Mouse (Mus musculus) myocyte (in vitro differentiated cells): ENCODE measurements at regions not wholly inside any gene's neighbourhood (a gene's known extent, or its start where the extent isn't known, plus 50 kb on each side); places are given as distances from the start of the nearest gene placed in this dataset.

Experiments used
- H3K27me3 ChIP-seq: one replicate; pipeline ENCODE4 v1.6.1; 2011; ENCODE audit not compliant: control insufficient read depth, insufficient read depth, insufficient read length
- H3K36me3 ChIP-seq: one replicate; pipeline ENCODE4 v1.6.1; 2011; ENCODE audit not compliant: control insufficient read depth, insufficient read depth
- H3K4me2 ChIP-seq: one replicate; pipeline ENCODE4 v1.6.1; 2011; ENCODE audit warnings: low read depth, control low read depth
- H3K4me3 ChIP-seq: one replicate; pipeline ENCODE4 v1.5.1; 2011; ENCODE audit warnings: mild to moderate bottlenecking, control low read depth, moderate library complexity
- H3K79me2 ChIP-seq: one replicate; pipeline ENCODE4 v1.6.1; 2011; ENCODE audit not compliant: control insufficient read depth, insufficient read depth
- H3ac ChIP-seq: one replicate; pipeline ENCODE4 v1.6.1; 2011; ENCODE audit not compliant: control insufficient read depth, insufficient read length
- CEBPB ChIP-seq: IDR thresholded peaks from 2 replicates; pipeline ENCODE4 v1.6.1; 2011; ENCODE audit warnings: mild to moderate bottlenecking, moderate library complexity; ENCODE audit not compliant: poor library complexity, insufficient read depth, severe bottlenecking
- E2F4 ChIP-seq: IDR thresholded peaks from one replicate; pipeline ENCODE4 v1.6.1; 2011; ENCODE audit warnings: mild to moderate bottlenecking, control low read depth, moderate library complexity; ENCODE audit not compliant: insufficient read depth
- MAX ChIP-seq: IDR thresholded peaks from one replicate; pipeline ENCODE4 v1.6.1; 2011; ENCODE audit warnings: low read depth, mild to moderate bottlenecking, control low read depth
- MYOD1 ChIP-seq, 3 experiments: IDR thresholded peaks; one replicate each; pipeline ENCODE4 v1.6.1; 2011; ENCODE audit warnings: control low read depth in 2 of 3, low read depth in 2 of 3, mild to moderate bottlenecking in 2 of 3, moderate library complexity in 1 of 3; ENCODE audit not compliant: insufficient read length in 2 of 3, control insufficient read depth in 1 of 3
- MYOG ChIP-seq, 3 experiments: IDR thresholded peaks; one replicate each; pipeline ENCODE4 v1.6.1; 2011; ENCODE audit warnings: control low read depth in 2 of 3, low read depth in 2 of 3, mild to moderate bottlenecking in 2 of 3; ENCODE audit not compliant: insufficient read length in 2 of 3, control insufficient read depth in 1 of 3, insufficient read depth in 1 of 3
- POLR2A ChIP-seq: IDR thresholded peaks from one replicate; pipeline ENCODE4 v1.6.1; 2011; ENCODE audit warnings: low read depth, mild to moderate bottlenecking, control low read depth, moderate library complexity; ENCODE audit not compliant: insufficient read length
- POLR2AphosphoS2 ChIP-seq: IDR thresholded peaks from one replicate; pipeline ENCODE4 v1.6.1; 2011; ENCODE audit warnings: low read depth, control low read depth; ENCODE audit not compliant: insufficient read length
- REST ChIP-seq: IDR thresholded peaks from one replicate; pipeline ENCODE4 v1.6.1; 2011; ENCODE audit warnings: mild to moderate bottlenecking, control low read depth, moderate library complexity; ENCODE audit not compliant: insufficient read depth, insufficient read length
- SRF ChIP-seq: IDR thresholded peaks from one replicate; pipeline ENCODE4 v1.6.1; 2011; ENCODE audit warnings: low read depth; ENCODE audit not compliant: control insufficient read depth, insufficient read length
- TCF12 ChIP-seq: IDR thresholded peaks from one replicate; pipeline ENCODE4 v1.6.1; 2011; ENCODE audit warnings: mild to moderate bottlenecking, control low read depth; ENCODE audit not compliant: poor library complexity, insufficient read depth, severe bottlenecking
- TCF3 ChIP-seq: IDR thresholded peaks from one replicate; pipeline ENCODE4 v1.6.1; 2011; ENCODE audit warnings: low read depth, control low read depth; ENCODE audit not compliant: insufficient read length
- USF1 ChIP-seq: IDR thresholded peaks from one replicate; pipeline ENCODE4 v1.6.1; 2011; ENCODE audit warnings: low read depth, mild to moderate bottlenecking, control low read depth, moderate library complexity

- TF ChIP-seq MAX (no peak), E2F4 (no peak), POLR2A (no peak), USF1 (no peak), CEBPB (no peak), POLR2AphosphoS2 (no peak), TCF12 (no peak), REST (no peak), SRF (no peak), MYOG (IDR thresholded peaks at IDR 0.05; ENCODE audit: control insufficient read depth in 1 of 3, insufficient read depth in 1 of 3, insufficient read length in 2 of 3, low read depth in 2 of 3) (no peak), MYOD1 (IDR thresholded peaks at IDR 0.05; ENCODE audit: control insufficient read depth in 1 of 3, insufficient read length in 2 of 3, low read depth in 2 of 3) (no peak), TCF3 (no peak)
- no peaks in the 10 kb centered on the region for H3K27me3 ChIP-seq
- no peak overlapping the region for H3K4me2 ChIP-seq
- no peaks in the 10 kb centered on the region for H3K79me2 ChIP-seq
- H3K4me3 ChIP-seq: no peak overlapping the region
- no peaks in the 10 kb centered on the region for H3K36me3 ChIP-seq
- no peak overlapping the region for H3ac ChIP-seq
Observed at GRCm38 (mm10) chr15:5762216-5762615, 518.2 kb upstream of the Ptger4 start.

DNA sequence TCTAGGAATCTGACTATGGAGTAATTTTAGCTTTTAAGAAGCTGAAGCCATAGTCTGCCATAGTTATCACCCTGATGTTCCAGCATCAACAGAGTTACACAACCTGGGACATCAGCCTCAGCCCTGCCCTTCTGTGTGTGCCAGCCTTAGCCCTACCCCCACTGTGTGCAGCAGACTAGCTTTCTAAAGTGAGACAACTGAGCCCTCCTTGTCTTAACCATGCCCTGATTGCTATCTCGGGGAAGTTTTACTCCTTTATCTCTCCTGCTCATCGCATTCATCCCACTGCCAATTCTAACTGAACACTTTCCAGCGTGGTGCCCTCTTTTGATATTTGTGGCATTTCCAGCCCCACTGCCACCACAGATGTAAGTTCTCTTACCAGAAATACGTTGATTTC is 522.5 kb upstream of the Dab2 start:
- Histone ChIP-seq H3K27me3 (no peaks in the 10 kb centered on the region), H3K4me2 (no peak overlapping the region), H3K36me3 (no peaks in the 10 kb centered on the region), H3ac (no peak overlapping the region), H3K79me2 (no peaks in the 10 kb centered on the region), H3K4me3 (no peak overlapping the region)
- TF ChIP-seq TCF3: no peak
- TF ChIP-seq POLR2AphosphoS2: no peak
- no peak for TF ChIP-seq E2F4
- TF ChIP-seq CEBPB: no peak
- TF ChIP-seq MYOG (IDR thresholded peaks at IDR 0.05; ENCODE audit: control insufficient read depth in 1 of 3, insufficient read depth in 1 of 3, insufficient read length in 2 of 3, low read depth in 2 of 3): no peak
- TF ChIP-seq MAX: no peak
- no peak for TF ChIP-seq USF1
- no peak for TF ChIP-seq MYOD1 (IDR thresholded peaks at IDR 0.05; ENCODE audit: control insufficient read depth in 1 of 3, insufficient read length in 2 of 3, low read depth in 2 of 3)
- TF ChIP-seq TCF12: no peak
- no peak for TF ChIP-seq REST
- no peak for TF ChIP-seq POLR2A
- no peak for TF ChIP-seq SRF

DNA sequence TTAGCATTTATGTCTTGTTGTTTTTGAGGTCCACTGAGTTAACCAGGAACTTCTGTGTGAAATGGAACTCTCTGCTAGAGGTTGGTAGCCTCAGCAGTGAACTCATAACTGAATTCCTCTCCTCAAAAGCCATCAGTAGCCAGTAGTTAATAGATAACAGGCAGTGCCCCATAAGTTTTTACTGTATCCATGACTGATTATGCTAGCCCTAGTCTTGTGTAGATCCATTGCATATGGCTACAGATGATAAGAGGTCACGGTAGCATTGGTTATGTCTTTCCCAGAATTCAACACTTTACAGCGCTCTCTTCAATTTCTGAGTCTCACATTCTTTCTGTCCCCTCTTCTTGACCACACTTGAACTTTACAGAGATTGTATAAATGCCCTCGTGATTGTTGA is 499.7 kb upstream of the Dab2 start:
- H3ac ChIP-seq: no peak overlapping the region
- H3K4me2 ChIP-seq: no peak overlapping the region
- no peaks in the 10 kb centered on the region for H3K27me3 ChIP-seq
- TF ChIP-seq CEBPB: no peak
- TF ChIP-seq TCF3: no peak
- TF ChIP-seq MAX: no peak
- TF ChIP-seq SRF: no peak
- no peak for TF ChIP-seq POLR2A
- TF ChIP-seq TCF12: no peak
- no peak for TF ChIP-seq MYOG (IDR thresholded peaks at IDR 0.05; ENCODE audit: control insufficient read depth in 1 of 3, insufficient read depth in 1 of 3, insufficient read length in 2 of 3, low read depth in 2 of 3)
- TF ChIP-seq POLR2AphosphoS2: no peak
- TF ChIP-seq MYOD1 (IDR thresholded peaks at IDR 0.05; ENCODE audit: control insufficient read depth in 1 of 3, insufficient read length in 2 of 3, low read depth in 2 of 3): no peak
- TF ChIP-seq USF1: no peak
- TF ChIP-seq E2F4: no peak
- no peak for TF ChIP-seq REST
- H3K79me2 ChIP-seq: no peaks in the 10 kb centered on the region
- H3K4me3 ChIP-seq: no peak overlapping the region
- H3K36me3 ChIP-seq: no peaks in the 10 kb centered on the region

- Histone ChIP-seq H3K4me2 (no peak overlapping the region), H3ac (no peak overlapping the region), H3K4me3 (no peak overlapping the region), H3K27me3 (no peaks in the 10 kb centered on the region), H3K79me2 (no peaks in the 10 kb centered on the region), H3K36me3 (no peaks in the 10 kb centered on the region)
- TF ChIP-seq REST (no peak), TCF3 (no peak), MAX (no peak)
Observed at GRCm38 (mm10) chr15:5811154-5811732, 488.3 kb upstream of the Dab2 start.

GRCm38 (mm10) chr15:5811958-5812357 is 487.6 kb upstream of the Dab2 start:
- H3K79me2 ChIP-seq: no peaks in the 10 kb centered on the region
- no peaks in the 10 kb centered on the region for H3K27me3 ChIP-seq
- H3K4me2 ChIP-seq: no peak overlapping the region
- TF ChIP-seq E2F4: no peak
- no peak for TF ChIP-seq POLR2AphosphoS2
- TF ChIP-seq TCF12: no peak
- no peak for TF ChIP-seq SRF
- no peak for TF ChIP-seq USF1
- no peak overlapping the region for H3ac ChIP-seq
- no peaks in the 10 kb centered on the region for H3K36me3 ChIP-seq
- no peak overlapping the region for H3K4me3 ChIP-seq
